Mouse (Mus musculus): ENCODE measurements around the gene Kiss1r. TPM values are rescaled to one million over a fixed set of nuclear protein-coding genes. Genes with fewer than 3 reads are reported as not detected.
"Not testable (repeated sequence)": the region's sequence is repeated elsewhere in the genome, so short reads cannot be mapped to it uniquely, and the experiment has no call there.

The Kiss1r gene
- polyA plus RNA-seq, 1 experiment from 2014 or later: 1.2 TPM

DNA sequence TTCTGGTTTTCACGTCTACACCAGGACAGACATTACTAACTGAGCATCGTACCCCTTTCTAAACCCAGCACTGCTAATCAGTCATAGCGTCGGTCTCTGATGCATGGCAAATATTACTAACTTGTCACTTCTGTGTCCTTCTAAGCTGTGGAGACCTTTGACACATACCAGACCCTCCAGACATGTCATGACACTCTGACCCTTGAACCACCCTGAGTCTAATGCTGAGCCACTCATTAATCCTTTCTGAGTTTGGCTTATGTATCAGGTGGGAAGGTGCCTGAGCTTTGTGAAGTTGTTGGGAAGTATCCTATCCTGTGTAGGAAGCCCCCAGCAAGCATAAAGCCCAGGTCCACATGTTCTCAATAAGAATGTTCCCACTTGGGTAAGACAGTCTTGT, 33.1 kb downstream of the Kiss1r start:
- peaks cover 63% of the 10 kb centered on the region for H3K36me3 ChIP-seq
- no peaks in the 10 kb centered on the region for H3K9me3 ChIP-seq (replicated peaks)
- WGBS: 79% methylated on average over 4 of the region's 4 CpGs
- no peak overlapping the region for H3K4me2 ChIP-seq
- no peak for ATAC-seq (replicated peaks; ENCODE audit: low FRiP score)
- H3K27me3 ChIP-seq: no peaks in the 10 kb centered on the region
- H3K4me3 ChIP-seq (replicated peaks): no peak overlapping the region
- no peak overlapping the region for H3K27ac ChIP-seq
- H3K4me1 ChIP-seq: peaks cover 29% of the 10 kb centered on the region
- H3K9ac ChIP-seq: no peak overlapping the region

DNA sequence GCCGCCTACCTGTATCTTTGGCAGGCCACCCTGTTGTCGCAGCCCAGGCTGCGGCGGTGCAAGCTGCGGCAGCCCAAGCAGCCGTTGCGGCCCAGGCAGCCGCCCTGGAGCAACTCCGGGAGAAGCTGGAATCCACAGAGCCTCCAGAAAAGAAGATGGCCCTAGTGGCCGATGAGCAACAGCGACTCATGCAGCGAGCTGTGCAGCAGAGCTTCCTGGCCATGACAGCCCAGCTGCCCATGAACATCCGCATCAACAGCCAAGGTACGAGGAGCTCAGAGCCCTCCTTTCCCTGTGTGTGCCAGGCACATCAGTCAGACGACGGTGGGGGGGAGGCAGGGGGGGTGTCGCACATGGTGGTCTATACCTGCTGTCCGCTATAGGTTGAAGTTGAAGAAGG, 33.9 kb downstream of the Kiss1r start:
- H3K4me2 ChIP-seq: no peak overlapping the region
- no peak overlapping the region for H3K27ac ChIP-seq
- no peaks in the 10 kb centered on the region for H3K27me3 ChIP-seq
- 87% methylated on average over 18 of the region's 18 CpGs for WGBS
- H3K36me3 ChIP-seq: peaks cover 63% of the 10 kb centered on the region
- no peak overlapping the region for H3K9ac ChIP-seq
- H3K4me3 ChIP-seq (replicated peaks): no peak overlapping the region
- H3K4me1 ChIP-seq: peaks cover 22% of the 10 kb centered on the region
- ATAC-seq (replicated peaks; ENCODE audit: low FRiP score): no peak
- H3K9me3 ChIP-seq (replicated peaks): no peaks in the 10 kb centered on the region

DNA sequence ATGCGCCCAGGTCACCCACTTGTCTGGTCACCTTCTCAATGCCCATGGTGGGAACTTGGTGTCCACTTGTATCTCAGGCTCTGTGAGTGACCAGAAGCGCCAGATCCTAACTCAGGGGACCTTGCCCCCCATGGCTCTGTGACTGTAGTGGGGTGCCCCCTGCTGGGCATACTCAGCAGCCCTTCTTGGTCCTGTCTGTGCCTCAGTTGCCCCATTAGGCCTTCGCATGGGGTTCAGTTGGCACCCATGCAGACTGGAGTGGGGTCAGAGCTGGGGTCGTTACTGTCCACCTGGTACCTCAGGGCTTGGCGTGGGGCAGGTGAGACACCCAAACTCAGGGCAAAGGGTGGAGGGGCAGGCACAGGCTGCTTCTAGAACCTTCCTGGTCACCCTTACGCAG, 37.2 kb downstream of the Kiss1r start:
- Histone ChIP-seq H3K36me3 (peaks cover 50% of the 10 kb centered on the region), H3K4me1 (peaks cover 23% of the 10 kb centered on the region), H3K9ac (no peak overlapping the region), H3K4me3 (replicated peaks) (no peak overlapping the region), H3K27ac (no peak overlapping the region), H3K9me3 (replicated peaks) (no peaks in the 10 kb centered on the region), H3K4me2 (no peak overlapping the region), H3K27me3 (no peaks in the 10 kb centered on the region)
- ATAC-seq (replicated peaks; ENCODE audit: low FRiP score): no peak
- 86% methylated on average over 6 of the region's 6 CpGs for WGBS

DNA sequence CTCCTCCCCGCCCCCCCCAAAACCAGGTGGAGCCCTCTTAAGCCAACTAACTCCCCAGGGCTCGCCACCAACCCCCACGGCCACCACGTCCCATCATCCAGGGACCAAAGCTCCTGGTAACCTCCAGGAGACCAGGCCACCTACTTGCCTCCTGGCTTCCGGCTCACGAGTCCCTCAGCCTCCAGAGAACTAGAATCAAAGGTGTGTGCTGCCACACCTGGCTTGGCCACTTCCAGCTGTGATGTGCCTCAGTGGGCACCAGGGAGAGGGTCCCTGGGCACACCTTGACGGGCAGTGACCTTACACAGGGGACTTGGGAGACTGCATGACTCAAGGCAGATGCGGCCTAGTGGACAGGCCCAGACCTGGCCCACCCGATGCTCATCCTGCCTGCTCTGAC, 38.9 kb downstream of the Kiss1r start:
- 0 out of 2 replicates have a peak overlapping the region, but pooled peaks have one; percentile 13 for H3K27ac ChIP-seq

DNA sequence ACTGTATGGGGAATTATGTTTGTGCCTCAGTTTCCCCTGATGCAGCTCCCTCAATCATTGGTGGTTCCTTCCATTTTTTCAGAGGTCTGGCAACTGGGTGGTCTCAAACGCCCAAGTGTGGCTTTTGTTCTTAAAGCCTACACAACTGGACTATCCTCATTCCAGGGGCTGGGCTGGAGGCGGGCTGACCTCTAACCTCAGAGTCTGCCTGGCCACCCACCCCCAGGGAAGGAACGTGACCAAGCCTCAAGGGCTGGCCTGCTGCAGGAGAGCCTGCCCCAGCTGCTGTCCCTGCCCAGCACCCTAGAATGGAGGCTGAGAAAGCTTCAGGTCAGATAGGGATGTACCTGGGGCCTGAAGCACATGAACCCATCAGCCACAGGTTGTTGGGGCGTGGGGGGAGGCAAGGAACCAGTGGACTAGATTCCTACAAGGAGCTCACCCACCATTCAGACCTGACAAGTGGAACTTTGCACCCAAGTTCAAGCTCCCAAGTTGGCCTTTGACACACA, 39.9 kb downstream of the Kiss1r start:
- Histone ChIP-seq H3K4me1 (peaks cover 36% of the 10 kb centered on the region), H3K9ac (no peak overlapping the region), H3K9me3 (replicated peaks) (no peaks in the 10 kb centered on the region), H3K4me3 (replicated peaks) (no peak overlapping the region), H3K27ac (no peak overlapping the region), H3K4me2 (no peak overlapping the region), H3K36me3 (peaks cover 27% of the 10 kb centered on the region), H3K27me3 (no peaks in the 10 kb centered on the region)
- WGBS: 31% methylated on average over 4 of the region's 4 CpGs
- no peak for ATAC-seq (replicated peaks; ENCODE audit: low FRiP score)

More for the DNA sequence above, 38.9 kb downstream of the Kiss1r start:
- Histone ChIP-seq H3K4me2 (no peak overlapping the region), H3K4me1 (peaks cover 28% of the 10 kb centered on the region), H3K36me3 (peaks cover 32% of the 10 kb centered on the region), H3K9ac (no peak overlapping the region), H3K4me3 (replicated peaks) (no peak overlapping the region), H3K9me3 (replicated peaks) (no peaks in the 10 kb centered on the region), H3K27me3 (no peaks in the 10 kb centered on the region)
- 70% methylated on average over 9 of the region's 9 CpGs for WGBS
- no peak for ATAC-seq (replicated peaks; ENCODE audit: low FRiP score)

DNA sequence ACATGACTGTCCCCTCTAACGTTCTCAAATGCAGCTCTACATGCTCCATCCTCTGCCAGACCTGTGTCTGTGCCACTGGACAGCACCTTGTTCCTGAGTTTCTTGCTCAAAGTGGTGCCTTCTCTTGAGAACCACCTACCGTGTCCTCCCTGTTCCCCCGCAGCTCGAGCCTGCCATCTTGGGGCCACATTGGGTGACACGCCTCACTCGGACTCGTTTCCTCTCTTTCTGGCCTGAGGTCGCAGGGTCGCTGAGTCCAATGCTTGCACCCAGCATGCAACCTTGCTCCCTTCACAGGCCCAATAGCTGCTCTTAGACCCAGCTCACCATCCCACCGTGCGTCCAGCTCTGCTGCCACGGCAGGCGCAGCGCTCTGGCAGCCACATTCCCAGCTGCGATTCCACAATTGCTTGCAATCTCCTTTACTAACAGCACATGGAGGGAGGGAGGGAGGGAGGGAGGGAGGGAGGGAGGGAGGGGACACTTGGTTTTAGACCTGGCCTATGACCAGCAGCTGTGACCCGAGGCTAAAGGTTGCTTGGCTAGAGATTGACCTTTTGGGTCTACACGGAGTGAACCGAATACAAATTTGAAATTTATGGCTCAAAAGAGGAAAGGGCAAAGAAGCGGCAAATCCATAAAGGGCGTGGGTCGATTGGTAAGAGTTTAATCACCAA, 41.5 kb downstream of the Kiss1r start:
- 8% methylated on average over 21 of the region's 21 CpGs for WGBS
- peak overlapping the region; percentile 38; the same call in 1 of the 2 replicates for H3K4me2 ChIP-seq
- H3K9me3 ChIP-seq (replicated peaks): no peaks in the 10 kb centered on the region
- H3K4me3 ChIP-seq (replicated peaks): no peak overlapping the region
- H3K36me3 ChIP-seq: peaks cover 29% of the 10 kb centered on the region
- ATAC-seq (replicated peaks; ENCODE audit: low FRiP score): 0 out of 2 replicates have a peak, but pooled peaks have one; percentile 8
- peak overlapping the region; percentile 58; the same call in 1 of the 2 replicates for H3K27ac ChIP-seq
- H3K4me1 ChIP-seq: peaks cover 36% of the 10 kb centered on the region
- 0 out of 2 replicates have a peak overlapping the region, but pooled peaks have one; percentile 17 for H3K9ac ChIP-seq
- H3K27me3 ChIP-seq: no peaks in the 10 kb centered on the region

DNA sequence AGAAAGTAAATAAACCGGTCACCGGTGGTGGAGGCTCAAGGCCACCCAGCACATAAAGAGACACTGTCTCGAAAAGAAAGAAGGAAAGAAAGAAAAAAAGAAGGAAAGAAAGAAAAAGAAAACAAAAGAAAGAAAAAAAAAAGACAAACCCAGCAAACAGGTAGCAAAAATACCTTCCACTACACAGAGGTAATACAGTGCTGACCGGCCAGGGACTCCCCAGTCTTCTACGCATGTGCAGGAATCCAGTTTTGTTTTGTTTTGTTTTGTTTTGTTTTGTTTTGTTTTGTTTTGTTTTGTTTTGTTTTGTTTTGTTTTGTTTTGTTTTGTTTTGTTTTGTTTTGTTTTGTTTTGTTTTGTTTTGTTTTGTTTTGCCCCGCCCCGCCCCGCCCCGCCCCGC, 42.6 kb downstream of the Kiss1r start:
- not testable (repeated sequence) for H3K27ac ChIP-seq; ATAC-seq (replicated peaks; ENCODE audit: low FRiP score); H3K27me3 ChIP-seq; H3K9ac ChIP-seq; H3K9me3 ChIP-seq (replicated peaks)
- Histone ChIP-seq H3K36me3 (peaks cover 32% of the 10 kb centered on the region), H3K4me3 (replicated peaks) (peak overlapping the region; percentile 99), H3K4me1 (peaks cover 36% of the 10 kb centered on the region), H3K4me2 (peak overlapping the region; percentile 83)
- 31% methylated on average over 10 of the region's 10 CpGs for WGBS

DNA sequence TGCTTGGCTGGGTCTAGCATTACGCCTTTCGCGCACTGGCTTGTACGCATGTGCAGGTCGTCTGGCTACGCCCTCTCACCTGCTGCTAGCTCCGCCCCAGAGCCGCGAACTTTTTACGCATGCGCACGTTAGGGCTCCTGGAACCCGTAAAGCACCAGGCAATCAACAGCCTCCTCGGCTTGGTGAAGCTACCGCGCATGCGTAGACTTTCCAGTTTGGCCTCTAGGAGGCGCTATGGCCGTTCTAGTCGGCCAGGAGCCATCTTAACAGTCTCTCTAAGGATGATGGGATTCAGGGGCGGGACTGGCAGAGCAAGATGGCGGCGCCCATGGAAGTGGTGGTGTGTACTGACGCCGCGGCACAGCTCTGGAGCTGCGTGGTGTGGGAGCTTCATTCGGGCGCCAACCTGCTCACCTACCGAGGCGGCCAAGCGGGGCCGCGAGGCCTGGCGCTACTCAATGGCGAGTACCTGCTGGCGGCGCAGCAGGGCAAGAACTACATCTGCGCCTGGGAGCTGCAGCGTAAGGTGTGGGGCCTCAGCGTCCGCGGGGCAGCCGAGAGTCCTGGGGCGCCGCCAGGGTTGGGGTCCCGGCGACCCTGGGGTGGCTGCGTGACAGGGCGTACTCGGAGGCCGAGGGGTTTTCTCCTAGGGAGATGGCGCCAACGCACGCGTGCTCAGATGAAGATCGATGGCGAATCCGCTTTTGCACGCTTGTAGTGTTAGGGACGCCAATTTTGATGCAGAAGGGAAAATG, 43.3 kb downstream of the Kiss1r start, which contains the start of gene Wdr18:
TSS of gene Wdr18 (plus strand) at position 306 of the 755 bp plus-strand sequence.
- peak; percentile 94 for ATAC-seq (replicated peaks; ENCODE audit: low FRiP score)
- no peaks in the 10 kb centered on the region for H3K9me3 ChIP-seq (replicated peaks)
- no peaks in the 10 kb centered on the region for H3K27me3 ChIP-seq
- WGBS: under 1% methylated on average over 61 of the region's 61 CpGs
- H3K9ac ChIP-seq: peak within 1 kb of the TSS; percentile 92
- peaks cover 36% of the 10 kb centered on the region for H3K4me1 ChIP-seq
- peak within 1 kb of the TSS; percentile 82 for H3K27ac ChIP-seq
- peaks cover 38% of the 10 kb centered on the region for H3K36me3 ChIP-seq
- peak within 1 kb of the TSS; percentile 83 for H3K4me2 ChIP-seq
- peak within 1 kb of the TSS; percentile 99 for H3K4me3 ChIP-seq (replicated peaks)

DNA sequence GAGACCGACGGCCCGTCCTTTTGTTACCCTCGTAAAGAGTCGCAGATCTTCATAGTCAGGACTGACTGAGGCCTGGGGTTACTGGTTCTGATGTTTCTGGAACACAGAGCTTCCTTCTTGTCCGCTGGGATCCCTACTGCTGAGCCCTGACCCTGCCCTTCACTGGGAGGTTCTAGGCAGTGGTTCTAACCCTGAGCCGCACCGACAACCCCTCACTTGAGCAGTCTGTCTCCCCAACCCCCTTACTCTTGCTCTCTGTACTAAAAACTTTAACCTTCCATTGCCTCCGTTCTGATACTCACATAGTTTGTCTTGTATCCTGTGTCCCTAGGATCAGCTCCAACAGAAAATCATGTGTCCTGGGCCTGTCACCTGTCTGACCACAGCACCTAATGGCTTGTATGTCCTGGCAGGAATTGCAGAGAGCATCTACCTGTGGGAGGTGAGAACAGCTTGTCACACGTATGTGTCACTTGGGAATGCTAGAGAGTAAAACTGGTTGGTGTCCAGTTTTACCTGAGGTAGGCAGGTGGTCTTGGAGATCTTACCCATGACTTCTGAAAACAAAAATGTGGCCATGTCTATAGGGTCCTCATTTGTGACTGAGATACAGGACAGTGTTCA, 44.0 kb downstream of the Kiss1r start:
- Histone ChIP-seq H3K4me1 (peaks cover 34% of the 10 kb centered on the region), H3K4me2 (peak overlapping the region; percentile 83), H3K27me3 (no peaks in the 10 kb centered on the region), H3K27ac (peak overlapping the region; percentile 82; the same call in 1 of the 2 replicates), H3K36me3 (peaks cover 46% of the 10 kb centered on the region), H3K4me3 (replicated peaks) (peak overlapping the region; percentile 99), H3K9me3 (replicated peaks) (no peaks in the 10 kb centered on the region), H3K9ac (peak overlapping the region; percentile 92)
- WGBS: 13% methylated on average over 10 of the region's 10 CpGs
- no peak for ATAC-seq (replicated peaks; ENCODE audit: low FRiP score)

DNA sequence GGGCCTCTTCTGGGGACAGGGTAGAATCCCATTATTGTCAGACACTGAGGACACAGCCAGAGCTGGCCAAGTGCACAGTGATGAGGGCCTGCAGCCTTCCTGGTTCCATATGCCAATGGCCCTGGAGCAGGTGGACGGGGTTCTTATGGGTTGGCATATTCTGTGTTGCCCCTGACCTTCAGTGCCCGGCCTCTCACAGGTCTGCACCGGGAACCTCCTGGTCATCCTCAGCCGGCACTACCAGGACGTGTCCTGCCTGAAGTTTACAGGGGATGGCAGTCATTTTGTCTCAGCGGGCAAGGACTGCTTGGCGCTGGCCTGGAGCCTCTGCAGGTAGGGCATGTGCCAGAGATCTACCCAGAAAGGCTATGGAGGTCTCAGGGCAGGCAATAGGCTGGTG, 48.0 kb downstream of the Kiss1r start:
- H3K4me1 ChIP-seq: peaks cover 11% of the 10 kb centered on the region
- H3K4me2 ChIP-seq: no peak overlapping the region
- H3K27ac ChIP-seq: no peak overlapping the region
- peaks cover 76% of the 10 kb centered on the region for H3K36me3 ChIP-seq
- 0 out of 2 replicates have a peak, but pooled peaks cover 2% of the 10 kb centered on the region for H3K27me3 ChIP-seq
- ATAC-seq (replicated peaks; ENCODE audit: low FRiP score): no peak
- no peaks in the 10 kb centered on the region for H3K9me3 ChIP-seq (replicated peaks)
- no peak overlapping the region for H3K9ac ChIP-seq
- no peak overlapping the region for H3K4me3 ChIP-seq (replicated peaks)
- 95% methylated on average over 7 of the region's 7 CpGs for WGBS

DNA sequence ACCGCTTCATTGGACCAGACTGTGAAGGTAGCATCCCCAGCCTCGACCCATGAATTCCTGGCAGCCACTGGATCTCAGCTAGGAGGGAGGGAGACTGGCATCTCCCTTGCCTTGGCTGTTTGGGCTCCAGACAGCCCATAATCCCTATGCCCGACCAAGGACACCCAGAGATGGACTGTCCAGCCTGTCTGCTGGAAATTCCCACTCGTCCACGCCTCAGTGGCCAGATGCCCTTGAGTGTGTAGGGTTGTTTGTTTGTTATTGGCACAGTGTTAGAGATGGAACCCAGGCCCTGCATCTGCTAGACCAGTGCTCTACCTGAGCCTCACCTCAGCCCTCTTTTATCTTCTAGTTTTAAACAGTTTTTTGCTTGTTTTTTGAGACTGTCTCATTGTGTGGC, 48.6 kb downstream of the Kiss1r start:
- H3K27me3 ChIP-seq: 0 out of 2 replicates have a peak, but pooled peaks cover 7% of the 10 kb centered on the region
- peaks cover 76% of the 10 kb centered on the region for H3K36me3 ChIP-seq

More for the DNA sequence above, 48.6 kb downstream of the Kiss1r start:
- no peak overlapping the region for H3K27ac ChIP-seq
- no peak overlapping the region for H3K9ac ChIP-seq
- H3K4me2 ChIP-seq: no peak overlapping the region
- 82% methylated on average over 5 of the region's 5 CpGs for WGBS
- ATAC-seq (replicated peaks; ENCODE audit: low FRiP score): no peak
- no peaks in the 10 kb centered on the region for H3K9me3 ChIP-seq (replicated peaks)
- no peak overlapping the region for H3K4me3 ChIP-seq (replicated peaks)
- peaks cover 11% of the 10 kb centered on the region for H3K4me1 ChIP-seq

Data from kidney, embryonic 15.5 days (tissue).